Mouse (Mus musculus): ENCODE measurements around the gene Srpk3.
A peak's percentile ranks its signal among the peaks of the same experiment; 100 is the strongest.
"Not testable (repeated sequence)": the region's sequence is repeated elsewhere in the genome, so short reads cannot be mapped to it uniquely, and the experiment has no call there.

The Srpk3 gene

DNA sequence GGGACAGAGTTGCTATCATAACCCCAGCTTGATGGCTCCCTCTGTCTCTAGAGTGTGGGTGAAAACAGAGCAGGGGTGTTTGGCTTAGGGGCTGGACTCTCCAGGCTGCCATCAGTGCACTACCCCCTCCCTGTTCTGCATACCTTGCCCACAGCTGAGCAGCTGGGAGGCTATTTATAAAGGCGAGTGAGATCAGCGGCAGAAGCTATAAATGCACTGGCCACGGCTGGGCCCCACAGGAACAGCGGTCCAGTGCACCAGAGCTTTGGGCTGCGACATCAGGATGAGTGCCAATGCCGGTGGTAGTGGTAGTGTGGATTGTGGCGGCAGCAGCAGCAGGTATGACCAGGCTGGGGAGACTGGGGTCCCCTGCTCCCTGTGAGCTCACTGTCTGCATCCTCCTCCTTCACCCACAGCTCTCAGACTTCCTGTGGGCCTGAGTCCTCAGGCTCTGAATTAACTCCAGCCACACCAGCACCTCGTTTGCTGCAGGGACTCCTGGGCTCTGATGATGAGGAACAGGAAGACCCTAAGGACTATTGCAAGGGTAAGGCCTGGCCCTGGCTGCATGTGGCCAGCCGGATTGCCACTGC, at the start of gene Srpk3:
TSS of gene Srpk3 (plus strand) at position 238 of the 593 bp plus-strand sequence.
- no peak for DNase-seq (ENCODE audit: low spot score)

GRCm38 (mm10) chrX:73730908-73731307, 43.3 kb upstream of the Srpk3 start:
- DNase-seq (ENCODE audit: low spot score) = no peak

DNA sequence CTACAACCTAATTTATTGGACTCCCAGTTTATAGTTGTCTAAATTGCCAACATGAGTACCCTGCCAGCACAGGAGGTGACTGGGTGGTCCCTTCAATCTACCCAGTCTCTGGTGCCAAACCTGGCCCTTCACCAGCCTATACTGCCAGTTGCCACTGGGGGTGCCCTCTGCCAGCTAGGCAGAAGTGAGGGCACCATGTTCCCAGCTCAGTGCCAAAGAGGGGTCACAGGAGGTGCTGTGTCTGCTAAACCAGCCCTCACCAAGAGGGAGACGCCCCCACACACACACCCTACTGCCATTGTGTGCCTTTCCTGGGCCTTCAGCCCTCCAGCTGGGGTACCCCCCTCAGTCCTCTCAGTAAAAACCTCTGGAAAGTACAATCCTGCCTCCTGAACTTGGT, 36.0 kb upstream of the Srpk3 start:
- no peak for DNase-seq (ENCODE audit: low spot score)

DNA sequence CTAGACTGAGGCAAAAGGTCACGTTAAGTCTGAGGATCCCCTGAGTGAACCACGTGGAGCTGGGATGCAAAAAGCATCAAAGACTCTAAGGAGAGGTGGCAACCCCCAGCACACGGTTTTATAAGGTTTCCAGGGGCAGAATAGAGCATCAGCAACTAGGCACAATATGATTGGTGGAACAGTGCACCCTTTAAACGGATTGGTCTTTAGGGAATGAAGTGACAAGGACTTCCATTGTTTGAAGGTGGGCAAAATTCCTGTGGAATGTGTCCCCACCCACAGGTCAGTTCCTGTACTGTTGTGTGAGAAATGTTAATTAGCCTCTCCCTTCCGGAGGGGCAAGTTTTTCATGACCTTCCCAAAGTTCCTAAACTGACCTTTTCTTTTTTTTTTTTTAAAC, 35.1 kb upstream of the Srpk3 start:
- no peak for DNase-seq (ENCODE audit: low spot score)

- not testable (repeated sequence) for DNase-seq (ENCODE audit: low spot score)
Measured at GRCm38 (mm10) chrX:73739841-73740240, 34.4 kb upstream of the Srpk3 start.

GRCm38 (mm10) chrX:73744774-73745481, 29.3 kb upstream of the Srpk3 start:
- no peak for DNase-seq (ENCODE audit: low spot score)

DNA sequence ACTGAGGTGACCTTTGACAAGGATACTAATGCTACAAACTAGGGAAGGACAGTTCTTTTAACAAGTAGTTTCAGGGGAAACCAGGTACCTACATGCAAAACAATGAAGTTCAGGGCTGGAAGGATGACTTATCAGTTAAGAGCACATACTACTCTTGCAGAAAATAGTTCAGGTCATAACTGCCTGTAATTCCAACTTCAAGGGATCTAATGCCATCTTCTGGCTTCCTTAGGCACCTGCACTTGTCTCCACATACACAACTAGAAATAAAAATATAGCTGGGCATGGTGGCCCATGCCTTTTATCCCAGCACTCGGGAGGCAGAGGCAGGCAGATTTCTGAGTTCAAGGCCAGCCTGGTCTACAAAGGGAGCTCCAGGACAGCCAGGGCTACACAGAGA, 25.2 kb upstream of the Srpk3 start:
- no peak for DNase-seq (ENCODE audit: low spot score)

GRCm38 (mm10) chrX:73756334-73757140, 17.7 kb upstream of the Srpk3 start, which contains the start of gene Plxnb3:
Gene Plxnb3 (plus strand): TSS chrX:73757090.
- DNase-seq (ENCODE audit: low spot score) = no peak

- DNase-seq (ENCODE audit: low spot score) = no peak
Measured at GRCm38 (mm10) chrX:73758611-73759290, 15.5 kb upstream of the Srpk3 start.

- no peak for DNase-seq (ENCODE audit: low spot score)
Measured at GRCm38 (mm10) chrX:73765311-73765710, 8.9 kb upstream of the Srpk3 start.

- no peak for DNase-seq (ENCODE audit: low spot score)
Measured at GRCm38 (mm10) chrX:73767267-73767666, 6.9 kb upstream of the Srpk3 start.

DNA sequence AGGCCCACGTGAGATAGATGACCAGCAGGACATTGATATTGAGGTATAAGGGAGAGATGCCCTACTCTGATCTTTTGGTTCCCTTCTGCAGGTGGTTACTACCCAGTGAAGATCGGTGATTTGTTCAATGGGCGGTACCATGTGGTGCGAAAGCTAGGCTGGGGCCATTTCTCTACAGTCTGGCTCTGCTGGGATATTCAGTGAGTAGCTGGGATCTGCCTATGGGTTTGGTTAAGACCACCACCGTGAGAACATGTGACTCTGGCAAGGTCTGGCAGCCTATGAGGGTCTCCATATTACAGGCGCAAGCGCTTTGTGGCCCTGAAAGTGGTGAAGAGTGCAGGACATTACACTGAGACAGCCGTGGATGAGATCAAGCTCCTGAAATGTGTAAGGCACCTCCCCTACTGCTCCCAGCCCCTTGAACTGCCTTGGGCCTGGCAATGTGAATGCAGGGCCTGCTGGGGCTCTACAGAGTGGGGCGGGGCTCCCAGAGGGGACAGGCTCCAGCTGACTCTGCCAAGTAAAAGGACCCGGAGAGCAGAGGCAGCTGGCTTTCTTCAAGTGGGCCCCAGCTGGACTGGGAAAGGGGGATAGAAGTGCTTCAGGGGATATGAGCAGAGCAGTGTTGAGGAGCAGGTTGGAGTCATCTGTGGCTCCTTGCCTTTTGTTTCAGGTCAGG, 738 bp downstream of the Srpk3 start:
- no peak for DNase-seq (ENCODE audit: low spot score)

- DNase-seq (ENCODE audit: low spot score) = no peak
Measured at GRCm38 (mm10) chrX:73782227-73782626, 8.0 kb downstream of the Srpk3 start.

DNA sequence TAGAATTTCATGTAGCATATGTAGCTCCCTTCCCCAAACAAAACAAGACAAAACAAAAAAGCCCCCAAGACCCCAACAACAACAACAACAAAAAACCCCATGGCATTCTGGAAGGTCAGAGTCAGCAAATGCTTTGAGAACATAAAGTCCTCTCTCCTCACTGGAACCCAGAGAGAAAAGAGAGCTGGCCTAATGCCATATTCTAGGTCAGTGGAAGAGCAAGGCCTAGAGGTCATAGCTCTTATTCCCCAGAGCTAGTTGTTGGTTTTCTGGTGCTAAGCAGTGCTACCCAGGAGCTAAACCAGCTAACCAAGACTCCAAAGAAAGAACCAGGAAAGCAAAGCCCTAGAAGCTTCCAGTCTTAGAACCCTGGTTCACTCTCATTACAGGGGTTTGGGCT, 11.5 kb downstream of the Srpk3 start:
- DNase-seq (ENCODE audit: low spot score) = no peak

- peak; percentile 78 for DNase-seq (ENCODE audit: low spot score)
Measured at GRCm38 (mm10) chrX:73786364-73787224, 12.4 kb downstream of the Srpk3 start, which contains the start of the genes Idh3g and Ssr4. Gene Idh3g (minus strand): TSS chrX:73786897. Gene Ssr4 (plus strand): TSS chrX:73787028.

- no peak for DNase-seq (ENCODE audit: low spot score)
Measured at GRCm38 (mm10) chrX:73787225-73787558, 13.0 kb downstream of the Srpk3 start.

DNA sequence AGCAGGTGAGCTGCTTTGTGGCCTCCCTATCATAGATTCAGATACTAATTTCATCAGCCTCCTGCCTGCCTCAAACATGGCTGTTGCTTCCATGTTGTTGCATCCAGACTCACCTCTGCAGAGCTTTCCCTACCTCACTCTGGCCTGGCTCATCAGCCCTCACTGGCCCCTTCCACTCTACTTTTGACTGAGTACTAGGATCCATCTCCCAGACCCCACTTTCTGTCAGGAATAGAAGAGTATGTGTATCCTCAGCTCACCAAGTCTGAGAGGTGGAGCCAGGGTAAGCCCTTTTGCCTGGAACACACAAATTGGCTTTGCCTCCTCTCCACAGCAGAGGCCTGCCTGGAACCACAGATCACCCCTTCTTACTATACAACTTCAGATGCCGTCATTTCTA, 14.3 kb downstream of the Srpk3 start:
- DNase-seq (ENCODE audit: low spot score) = no peak

DNA sequence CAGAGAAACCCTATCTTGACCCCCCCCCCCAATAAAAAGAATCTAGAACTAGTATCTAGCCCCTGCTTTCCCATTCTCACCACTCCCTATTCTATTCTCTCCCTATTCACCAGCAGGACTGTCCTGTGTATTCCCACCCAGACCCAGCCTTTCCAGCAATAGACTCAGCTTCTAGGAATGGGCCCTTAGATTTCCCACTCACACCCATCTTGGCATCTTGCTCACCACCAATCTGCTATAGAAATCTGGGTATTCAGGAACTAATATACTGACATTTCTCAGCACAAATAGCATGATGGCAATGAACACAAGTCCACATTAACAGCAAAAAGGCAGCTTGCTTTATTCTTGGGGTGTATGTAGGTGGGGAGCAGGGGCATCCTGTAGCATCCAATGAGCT, 18.8 kb downstream of the Srpk3 start:
- DNase-seq (ENCODE audit: low spot score) = no peak

DNA sequence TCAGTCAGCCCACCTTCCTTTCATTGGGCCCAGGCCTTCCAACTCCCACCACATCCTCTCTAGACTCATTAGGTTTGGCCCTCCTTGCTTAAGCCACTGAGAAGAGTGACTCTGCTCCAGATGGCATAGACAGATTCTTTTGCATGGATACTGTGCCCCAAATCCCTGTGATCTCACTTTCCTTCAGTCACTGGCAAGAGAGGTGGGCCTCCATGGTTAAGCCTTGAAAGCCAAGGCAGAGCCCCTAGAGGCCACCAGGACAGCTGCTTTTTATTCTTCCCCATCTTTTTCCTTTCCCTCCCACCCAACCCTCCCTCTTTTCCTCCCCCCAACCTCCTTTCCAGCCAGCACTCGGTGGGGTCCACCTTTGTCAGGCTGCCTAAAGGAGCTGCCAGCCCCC, 19.3 kb downstream of the Srpk3 start:
- DNase-seq (ENCODE audit: low spot score) = no peak

GRCm38 (mm10) chrX:73797511-73797910, 23.3 kb downstream of the Srpk3 start:
- no peak for DNase-seq (ENCODE audit: low spot score)

DNA sequence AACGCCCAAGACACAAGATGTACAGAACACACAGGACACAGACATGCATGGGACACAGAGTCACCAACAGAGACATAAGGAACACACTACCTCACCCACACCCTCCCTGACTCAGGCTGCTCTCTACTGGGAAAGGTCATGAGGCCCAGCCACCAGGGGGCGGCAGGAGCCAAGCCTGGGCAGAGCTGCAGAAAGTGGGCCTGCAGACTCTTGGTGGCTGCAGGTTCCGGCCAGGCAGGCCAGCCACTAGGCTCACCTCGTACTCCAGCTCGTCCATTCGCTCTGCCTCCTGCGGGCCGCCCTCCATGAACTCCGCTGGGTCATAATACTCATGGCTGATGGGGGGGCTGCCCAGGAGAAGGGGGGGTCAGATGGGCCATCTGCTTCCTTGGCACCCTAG, 24.3 kb downstream of the Srpk3 start:
- peak; percentile 39 for DNase-seq (ENCODE audit: low spot score)

Measured in ovary, postnatal 14 days (tissue).